Mouse (Mus musculus) brown adipose tissue, adult 24 weeks (tissue): Measurements from ENCODE around the gene Ppef2. TPM values are rescaled to one million over a fixed set of nuclear protein-coding genes. Genes with fewer than 3 reads are reported as not detected.
"Not testable (repeated sequence)": the region's sequence is repeated elsewhere in the genome, so short reads cannot be mapped to it uniquely, and the experiment has no call there.

Experiments
- H3K27ac ChIP-seq: fragments of 200-500 bp; replicated peaks from 2 replicates; pipeline ENCODE4 v1.5.1; 2012; ENCODE audit warnings: low read depth, mild to moderate bottlenecking, low read length
- H3K4me1 ChIP-seq: fragments of 200-500 bp; 2 replicates; pipeline ENCODE4 v1.6.1; 2012; ENCODE audit warnings: low read length, mixed read lengths; ENCODE audit not compliant: control insufficient read depth, insufficient read depth, insufficient read length
- H3K4me3 ChIP-seq: fragments of 200-500 bp; 2 replicates; pipeline ENCODE4 v1.5.1; 2012; ENCODE audit warnings: low read depth, mild to moderate bottlenecking, low read length, moderate library complexity; ENCODE audit not compliant: insufficient read depth
- polyA plus RNA-seq: library from polyadenylated mRNA; stranded (reverse); fragments of >200 nt; gene quantifications from 2 replicates; pipeline ENCODE4 v1.2.4, GENCODE M21; 2012; ENCODE audit not compliant: missing spikeins, insufficient read depth, insufficient read length

The Ppef2 gene
- polyA plus RNA-seq, 1 experiment = 0.99 TPM

DNA sequence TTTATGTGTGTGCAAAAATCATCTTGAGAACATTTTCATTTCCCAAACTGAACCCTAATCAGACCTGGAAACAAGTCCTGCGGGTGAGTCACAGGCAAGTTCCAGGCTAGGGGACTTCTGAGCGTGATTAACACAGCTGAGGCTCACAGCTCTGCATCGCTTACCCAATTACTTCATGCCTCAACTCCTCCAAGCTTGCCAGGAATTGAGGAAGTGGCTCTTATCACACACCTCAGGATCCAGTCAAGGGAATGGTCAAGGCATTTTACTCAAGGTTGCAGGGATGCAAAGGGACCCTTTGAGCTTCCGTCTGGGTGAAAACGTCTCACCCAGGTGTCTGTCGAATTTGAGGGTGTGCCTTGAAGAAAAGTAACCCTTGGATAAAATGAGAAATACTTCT is 36.3 kb downstream of the Ppef2 start:
- no peaks in the 10 kb centered on the region; the same call in 1 of the 2 replicates for H3K4me1 ChIP-seq
- no peak overlapping the region for H3K4me3 ChIP-seq
- no peak overlapping the region for H3K27ac ChIP-seq

DNA sequence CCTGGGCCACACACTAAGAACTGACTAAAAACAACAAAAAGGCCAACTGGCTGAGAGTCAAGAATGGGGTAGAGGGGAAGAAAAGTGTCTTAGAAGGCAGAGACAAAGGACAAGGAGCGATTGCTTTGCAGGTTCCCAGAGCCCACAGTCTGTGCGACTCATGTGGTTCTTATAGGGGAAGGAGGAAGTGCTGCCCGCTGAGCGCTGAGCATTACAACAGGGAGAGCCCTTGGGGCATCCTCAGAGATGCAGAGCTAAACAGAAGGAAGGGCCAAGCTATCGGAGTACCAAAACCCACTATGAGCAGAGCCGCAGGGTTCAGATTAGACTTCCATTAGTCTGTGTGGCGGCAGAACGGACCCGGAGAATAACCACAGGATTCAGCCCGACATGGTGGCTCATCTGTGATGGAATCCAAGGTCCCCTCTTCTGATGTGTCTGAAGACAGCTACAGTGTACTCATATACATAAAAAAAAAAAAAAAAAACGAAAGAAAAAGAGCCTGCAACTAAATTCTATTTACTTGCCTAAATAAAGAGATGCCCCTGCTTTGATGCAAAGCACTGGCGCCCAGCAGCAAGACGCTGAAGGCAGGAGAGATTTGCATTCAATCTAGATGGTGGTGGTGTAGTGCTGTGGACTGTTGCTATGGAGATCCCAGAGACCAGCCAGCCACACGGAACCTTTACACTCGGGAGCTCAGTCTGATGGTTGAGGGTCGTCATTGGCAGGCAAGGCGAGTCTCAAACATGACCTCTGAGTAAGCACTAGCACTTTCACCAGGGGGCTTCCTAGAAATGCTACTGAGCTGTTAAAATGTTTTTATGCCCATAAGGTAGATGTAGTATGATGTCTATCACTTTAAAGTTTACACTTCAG is 36.9 kb downstream of the Ppef2 start:
- H3K27ac ChIP-seq = no peak overlapping the region
- no peaks in the 10 kb centered on the region; the same call in 1 of the 2 replicates for H3K4me1 ChIP-seq
- no peak overlapping the region for H3K4me3 ChIP-seq

DNA sequence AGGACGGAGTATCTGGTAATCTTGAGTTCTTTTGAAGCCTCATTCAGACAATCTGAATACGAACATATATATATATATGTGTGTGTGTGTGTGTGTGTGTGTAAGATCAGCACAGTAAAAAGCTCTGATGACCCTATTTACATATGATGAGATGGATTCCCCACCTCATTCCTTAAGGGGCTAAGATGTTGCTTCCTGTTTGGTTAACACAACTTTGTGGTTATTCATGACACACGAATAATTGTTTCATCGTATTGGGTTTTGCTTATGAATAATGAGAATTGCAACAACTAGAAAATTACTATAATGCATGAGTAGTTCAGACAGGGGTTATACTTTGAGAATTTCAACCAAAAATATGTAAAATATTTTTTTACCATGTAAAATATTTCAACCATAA is 40.8 kb downstream of the Ppef2 start, which contains the start of gene U90926:
U90926 (minus strand) TSS at position 101 of the 400 bp plus-strand sequence.
- Histone ChIP-seq H3K27ac (no peak within 1 kb of the TSS), H3K4me1 (no peaks in the 10 kb centered on the region; the same call in 1 of the 2 replicates)

DNA sequence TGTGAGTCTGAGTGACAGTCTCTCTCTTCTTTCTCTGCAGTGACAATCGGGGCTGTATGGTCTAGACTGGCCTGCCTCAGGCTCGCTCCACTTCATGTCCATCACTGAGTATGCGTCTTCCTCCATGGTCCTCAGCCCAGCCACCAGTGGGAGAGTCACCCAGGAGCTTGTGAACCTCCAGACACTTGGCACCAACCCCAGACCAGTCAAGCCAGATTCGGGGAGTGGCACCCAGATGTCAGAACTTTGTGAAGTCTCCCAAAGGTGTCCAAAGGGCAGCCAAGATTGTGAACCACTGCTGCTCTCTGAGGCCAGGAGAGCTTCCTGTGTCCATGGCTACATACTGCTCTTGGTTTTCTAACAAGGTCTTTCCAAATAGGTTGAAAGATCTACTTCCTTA is 43.8 kb downstream of the Ppef2 start:
- no peak overlapping the region for H3K27ac ChIP-seq
- no peaks in the 10 kb centered on the region for H3K4me1 ChIP-seq
- no peak overlapping the region for H3K4me3 ChIP-seq

More for the DNA sequence above, 40.8 kb downstream of the Ppef2 start, which contains the start of gene U90926:
- H3K4me3 ChIP-seq = no peak within 1 kb of the TSS

DNA sequence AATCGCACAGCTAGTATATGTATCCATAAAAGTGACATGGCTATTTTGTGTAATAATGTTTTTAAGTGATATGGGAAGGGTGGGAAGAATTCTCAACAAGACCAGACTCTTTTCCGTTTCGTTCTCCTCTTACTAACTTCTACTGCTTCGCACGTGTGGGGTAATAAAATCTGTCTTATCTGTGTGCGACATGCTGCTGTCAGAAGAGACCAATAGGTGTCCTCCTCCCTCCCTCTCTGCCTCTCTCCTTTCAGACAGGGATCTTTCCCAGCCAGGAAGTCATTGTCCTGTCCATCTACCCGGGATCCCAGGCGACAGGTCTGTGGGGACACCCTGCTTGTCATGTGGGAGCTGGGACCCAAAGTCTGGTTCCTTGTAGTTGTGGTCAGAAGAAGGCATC is 45.9 kb downstream of the Ppef2 start:
- Histone ChIP-seq H3K4me3 (no peak overlapping the region), H3K4me1 (no peaks in the 10 kb centered on the region), H3K27ac (no peak overlapping the region)

DNA sequence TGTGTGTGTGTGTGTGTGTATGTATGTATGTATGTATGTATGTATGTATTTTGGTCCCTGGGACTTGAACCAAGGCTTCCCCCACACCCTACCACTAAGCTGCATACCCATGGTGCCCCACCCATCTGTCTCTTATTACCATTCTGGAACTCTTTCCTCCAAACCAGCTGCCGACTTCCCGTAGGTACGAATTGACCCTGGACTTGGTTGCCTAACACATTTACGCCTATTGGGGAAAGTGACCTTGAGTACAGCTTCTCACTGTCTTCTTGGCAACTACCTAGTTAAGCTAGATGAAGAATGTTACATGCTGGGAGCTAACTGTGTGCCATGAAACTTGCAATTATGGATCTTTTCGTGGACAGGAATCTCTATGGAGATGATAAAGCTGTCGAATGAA is 50.0 kb downstream of the Ppef2 start:
- H3K4me3 ChIP-seq = no peak overlapping the region
- peak overlapping the region; percentile 13; the same call in 1 of the 2 replicates for H3K27ac ChIP-seq
- H3K4me1 ChIP-seq = no peaks in the 10 kb centered on the region

DNA sequence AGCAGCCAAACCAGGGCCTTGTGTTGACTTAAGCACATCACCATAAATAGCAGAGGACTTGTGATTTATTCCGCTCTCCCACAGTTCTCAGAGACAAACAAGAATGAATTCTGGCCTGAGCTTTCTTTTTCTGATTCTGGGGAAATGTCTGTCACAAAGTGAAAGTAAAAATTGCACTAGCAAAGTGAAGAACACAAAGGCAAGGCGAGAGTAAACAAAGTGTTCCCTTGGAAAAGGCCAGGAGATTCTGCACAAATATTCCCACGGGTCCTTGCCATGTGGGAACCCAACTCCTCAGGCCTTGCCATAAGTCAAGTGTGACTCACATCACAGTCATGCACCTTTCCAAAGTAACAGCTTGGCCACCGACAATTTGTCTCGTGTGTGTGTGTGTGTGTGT is 50.4 kb downstream of the Ppef2 start:
- H3K4me1 ChIP-seq = no peaks in the 10 kb centered on the region
- H3K4me3 ChIP-seq = no peak overlapping the region
- H3K27ac ChIP-seq = peak overlapping the region; percentile 49

DNA sequence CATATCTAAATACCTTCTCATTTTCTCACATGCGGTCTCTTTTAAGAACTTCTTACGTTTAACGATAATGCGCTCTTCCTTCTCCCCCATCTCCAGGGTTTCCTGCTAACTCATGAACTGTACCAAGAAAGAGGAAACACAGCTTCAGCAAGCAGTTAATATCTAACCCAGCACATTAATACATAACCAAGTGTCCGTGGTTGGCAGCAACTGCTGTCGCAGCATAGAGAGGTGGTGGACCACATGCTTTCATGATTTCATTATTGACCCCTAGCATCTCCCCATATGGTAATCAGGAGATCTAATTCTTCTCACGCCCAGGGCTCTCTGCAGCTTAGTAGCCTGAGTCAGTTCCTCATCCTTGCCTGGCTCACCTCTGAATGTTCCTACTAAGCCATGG is 50.9 kb downstream of the Ppef2 start:
- Histone ChIP-seq H3K27ac (peak overlapping the region; percentile 49), H3K4me1 (no peaks in the 10 kb centered on the region), H3K4me3 (no peak overlapping the region)

DNA sequence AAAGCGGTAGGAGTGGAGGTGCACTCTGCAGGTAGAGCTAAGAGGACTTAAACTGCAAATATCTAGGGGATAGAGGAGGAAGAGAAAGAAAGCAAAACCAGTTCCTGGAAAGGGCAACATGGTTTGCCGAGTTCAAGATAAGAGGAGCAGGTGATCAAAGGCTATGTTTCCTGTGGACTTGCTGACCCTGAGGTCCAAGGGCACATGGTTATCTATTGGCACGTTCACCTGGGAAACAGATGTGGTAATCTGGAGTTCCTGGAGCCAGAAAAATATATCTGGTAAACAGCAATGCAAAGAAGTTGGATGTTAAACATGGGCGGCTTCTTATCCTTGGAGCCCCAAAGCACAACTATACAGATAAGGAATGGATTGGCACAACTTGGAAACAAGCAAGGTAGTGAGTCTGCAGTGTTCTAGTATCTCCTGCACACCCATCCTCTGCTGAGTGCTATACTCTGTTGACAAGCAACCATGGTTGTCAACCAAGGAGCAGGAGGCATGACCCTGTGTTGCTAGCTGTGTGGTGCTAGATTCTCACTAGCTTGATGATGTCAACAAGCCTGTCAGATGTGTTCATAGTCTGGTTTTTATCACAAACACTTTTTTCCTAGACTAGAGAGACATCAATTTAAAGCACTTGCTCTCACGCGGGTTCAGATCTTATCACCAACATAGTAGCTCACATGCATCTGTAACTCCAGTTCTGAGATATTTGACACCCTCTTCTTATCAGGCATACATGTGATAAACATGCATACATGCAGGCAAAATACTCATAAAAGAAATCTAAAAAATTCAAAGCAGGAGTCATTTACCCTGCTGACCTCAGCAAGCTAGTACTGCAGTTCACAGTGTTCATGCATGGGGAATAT is 51.7 kb downstream of the Ppef2 start:
- H3K4me1 ChIP-seq = no peaks in the 10 kb centered on the region
- no peak overlapping the region for H3K4me3 ChIP-seq
- no peak overlapping the region for H3K27ac ChIP-seq

GRCm38 (mm10) chr5:92198266-92198665 is 57.8 kb downstream of the Ppef2 start:
- Histone ChIP-seq H3K27ac (no peak overlapping the region), H3K4me1 (no peaks in the 10 kb centered on the region), H3K4me3 (no peak overlapping the region)

- no peak overlapping the region for H3K4me3 ChIP-seq
- no peak overlapping the region for H3K27ac ChIP-seq
- H3K4me1 ChIP-seq = no peaks in the 10 kb centered on the region
Observed at GRCm38 (mm10) chr5:92196895-92197811, 58.9 kb downstream of the Ppef2 start.

DNA sequence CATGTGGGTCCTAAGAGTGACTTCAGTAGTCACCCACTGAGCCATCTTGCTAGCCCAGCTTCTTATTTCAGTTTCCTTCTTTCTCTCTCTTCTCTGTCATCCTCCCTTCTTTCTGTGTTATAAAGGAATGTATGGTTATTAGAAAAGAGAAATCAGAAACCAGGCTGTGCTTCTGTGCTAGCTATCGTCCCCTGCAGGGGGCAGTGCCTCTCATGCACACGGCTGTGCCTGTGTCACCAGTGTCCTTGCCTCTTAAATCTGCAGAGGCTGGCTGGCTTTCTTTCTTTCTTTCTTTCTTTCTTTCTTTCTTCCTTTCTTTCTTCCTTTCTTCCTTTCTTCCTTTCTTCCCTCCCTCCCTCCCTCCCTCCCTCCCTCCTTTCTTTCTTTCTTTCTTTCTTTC is 60.4 kb downstream of the Ppef2 start:
- H3K4me1 ChIP-seq, H3K27ac ChIP-seq, H3K4me3 ChIP-seq: not testable (repeated sequence)

DNA sequence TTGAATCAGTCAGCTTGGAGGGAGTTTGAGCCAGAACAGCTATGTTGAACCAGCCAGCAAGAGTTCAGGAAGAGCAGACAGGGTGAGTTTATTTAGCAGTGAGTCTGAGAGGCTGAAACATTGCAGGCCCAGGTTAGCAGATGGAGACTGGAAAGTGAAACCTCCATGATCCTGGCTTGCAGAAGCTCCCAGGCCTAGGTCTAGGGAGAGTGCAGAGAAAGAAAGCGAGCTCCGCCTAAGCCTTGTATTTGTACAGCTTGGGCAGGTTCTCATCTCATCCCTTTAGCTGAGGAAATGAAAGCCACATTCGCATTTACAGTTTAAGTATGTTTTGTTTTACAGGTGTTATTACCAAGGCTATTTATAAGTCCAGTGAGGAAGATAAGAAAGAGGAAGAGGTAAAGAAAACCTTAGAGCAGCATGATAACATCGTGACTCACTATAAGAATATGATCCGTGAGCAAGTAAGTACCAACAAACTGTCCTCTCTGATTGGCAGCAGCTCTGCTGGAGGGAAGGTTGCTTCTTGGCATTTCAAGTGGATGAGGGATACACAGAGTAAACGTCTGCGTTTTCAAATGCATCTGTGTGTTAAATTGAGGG is 67.1 kb downstream of the Ppef2 start:
- H3K27ac ChIP-seq = no peak overlapping the region
- no peaks in the 10 kb centered on the region for H3K4me1 ChIP-seq
- no peak overlapping the region for H3K4me3 ChIP-seq

GRCm38 (mm10) chr5:92183071-92183830 is 72.8 kb downstream of the Ppef2 start:
- Histone ChIP-seq H3K4me1 (no peaks in the 10 kb centered on the region), H3K27ac (no peak overlapping the region), H3K4me3 (no peak overlapping the region)
